Mouse (Mus musculus) kidney, embryonic 16.5 days (tissue): Measurements from ENCODE around the gene Krtcap2. TPM values are rescaled to one million over a fixed set of nuclear protein-coding genes. Genes with fewer than 3 reads are reported as not detected.

ENCODE experiments used
- ATAC-seq: fragments of 200-750 bp; cut with Nextera tagmentation; 2 replicates; pipeline ENCODE4 v1.8.0; 2017; ENCODE audit warnings: moderate TSS enrichment; ENCODE audit not compliant: low FRiP score, low TSS enrichment
- H3K27ac ChIP-seq: fragments of 300-500 bp; sonication (generic); 2 replicates; pipeline ENCODE4 v1.5.1; 2014; ENCODE audit warnings: low read length
- H3K27me3 ChIP-seq: fragments of 300-500 bp; sonication (generic); 2 replicates; pipeline ENCODE4 v1.6.1; 2014; ENCODE audit warnings: low read length, control low read depth, mixed read lengths; ENCODE audit not compliant: insufficient read depth
- H3K36me3 ChIP-seq: fragments of 300-500 bp; sonication (generic); 2 replicates; pipeline ENCODE4 v1.6.1; 2014; ENCODE audit warnings: low read length, control low read depth, mixed read lengths; ENCODE audit not compliant: insufficient read depth
- H3K4me1 ChIP-seq: fragments of 300-500 bp; sonication (generic); 2 replicates; pipeline ENCODE4 v1.6.1; 2014; ENCODE audit warnings: low read length, control low read depth, mixed read lengths; ENCODE audit not compliant: insufficient read depth
- H3K4me2 ChIP-seq: fragments of 300-500 bp; sonication (generic); replicated peaks from 2 replicates; pipeline ENCODE4 v1.6.1; 2014; ENCODE audit warnings: low read depth, low read length
- H3K4me3 ChIP-seq: fragments of 300-500 bp; sonication (generic); 2 replicates; pipeline ENCODE4 v1.5.1; 2014; ENCODE audit warnings: mild to moderate bottlenecking, low read length
- H3K9ac ChIP-seq: fragments of 300-500 bp; sonication (generic); replicated peaks from 2 replicates; pipeline ENCODE4 v1.6.1; 2014; ENCODE audit warnings: low read length
- H3K9me3 ChIP-seq: fragments of 300-500 bp; sonication (generic); 2 replicates; pipeline ENCODE4 v1.6.1; 2016; ENCODE audit warnings: low read length, control low read depth
- WGBS: fragments of 180-500 bp; shearing (Covaris S2); extraction: QIAGEN DNeasy Blood & Tissue Kit; methylation state at CpG from one replicate; pipeline ENCODE4 v1.1.7; 2014; 5-methylcytosine and 5-hydroxymethylcytosine counted together
- polyA plus RNA-seq: library from polyadenylated mRNA; unstranded; fragments of >200 nt; fragmentation: Nextera tagmentation; extraction: Ambion mirVana; gene quantifications from 2 replicates; pipeline ENCODE4 v1.2.1, GENCODE M21; 2015

Krtcap2 gene
- polyA plus RNA-seq, 1 experiment from 2014 or later: 272 TPM

DNA sequence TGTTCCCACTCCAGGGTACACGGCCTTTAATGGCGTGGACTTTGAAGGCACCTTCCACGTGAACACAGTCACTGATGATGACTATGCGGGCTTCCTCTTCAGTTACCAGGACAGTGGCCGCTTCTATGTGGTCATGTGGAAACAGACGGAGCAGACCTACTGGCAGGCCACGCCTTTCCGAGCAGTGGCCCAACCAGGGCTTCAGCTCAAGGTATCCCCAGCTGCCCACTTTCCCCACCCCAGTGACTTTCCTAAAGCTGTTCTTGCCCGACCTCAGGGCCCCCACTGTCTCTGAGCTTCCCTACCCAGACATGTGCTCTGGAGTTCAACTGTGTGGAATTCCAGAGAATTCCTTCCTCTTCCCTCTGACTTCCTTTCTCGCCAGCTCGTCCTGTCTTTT, 21.0 kb upstream of the Krtcap2 start:
- Histone ChIP-seq H3K4me2 (no peak overlapping the region), H3K9ac (no peak overlapping the region), H3K4me3 (no peak overlapping the region), H3K27ac (no peak overlapping the region), H3K27me3 (peaks cover 3% of the 10 kb centered on the region; the same call in 1 of the 2 replicates), H3K4me1 (peaks cover 35% of the 10 kb centered on the region), H3K36me3 (no peaks in the 10 kb centered on the region), H3K9me3 (no peaks in the 10 kb centered on the region)
- WGBS: 80% methylated on average over 11 of the region's 11 CpGs
- ATAC-seq: no peak

DNA sequence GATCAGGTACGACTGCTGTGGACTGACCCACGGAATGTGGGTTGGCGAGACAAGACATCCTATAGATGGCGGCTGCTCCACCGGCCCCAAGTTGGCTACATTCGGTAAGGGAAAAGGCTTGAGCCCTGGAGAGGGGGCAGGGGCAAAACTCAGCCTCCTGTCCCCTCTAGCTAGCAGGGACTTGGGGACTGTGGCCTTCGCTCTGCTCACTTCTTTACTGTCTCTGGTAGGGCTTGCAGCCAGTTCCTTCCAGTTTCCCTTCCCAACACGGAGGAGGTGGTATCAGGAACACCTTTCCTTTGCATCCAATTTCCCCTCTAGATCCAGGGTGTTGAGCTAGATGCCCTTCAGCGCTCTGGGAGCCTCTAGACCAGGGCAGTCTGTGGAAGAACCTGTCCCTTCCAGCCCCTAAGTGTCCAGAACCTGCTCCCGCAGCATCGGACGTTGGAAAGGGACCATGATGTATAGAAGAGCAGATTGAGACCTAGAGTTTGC, 20.4 kb upstream of the Krtcap2 start:
- H3K4me3 ChIP-seq: no peak overlapping the region
- peaks cover 38% of the 10 kb centered on the region for H3K4me1 ChIP-seq
- H3K9me3 ChIP-seq: no peaks in the 10 kb centered on the region
- no peak overlapping the region for H3K9ac ChIP-seq
- ATAC-seq: no peak
- H3K27ac ChIP-seq: no peak overlapping the region
- H3K36me3 ChIP-seq: no peaks in the 10 kb centered on the region
- H3K4me2 ChIP-seq: no peak overlapping the region
- 65% methylated on average over 12 of the region's 12 CpGs for WGBS
- peaks cover 3% of the 10 kb centered on the region; the same call in 1 of the 2 replicates for H3K27me3 ChIP-seq

DNA sequence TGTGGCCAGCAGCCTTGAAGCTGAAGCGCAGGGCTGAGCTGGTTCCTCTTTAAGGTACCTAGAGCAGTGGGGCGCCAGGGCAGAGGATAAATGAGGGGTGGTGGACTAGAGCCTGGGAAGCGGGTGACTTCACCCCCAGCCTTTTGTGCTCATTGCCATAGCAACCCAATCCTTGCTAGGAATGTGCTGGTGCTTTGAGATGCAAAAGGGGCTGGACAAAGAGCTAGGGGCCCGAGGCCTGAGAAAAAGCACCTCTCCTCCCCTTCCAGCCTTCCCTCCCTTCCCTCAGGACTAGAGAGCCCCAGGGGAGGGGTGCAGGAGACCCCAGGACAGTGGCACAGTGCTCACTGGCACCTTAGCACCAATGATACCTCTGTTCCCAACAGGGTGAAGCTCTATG, 19.8 kb upstream of the Krtcap2 start:
- H3K27ac ChIP-seq: no peak overlapping the region
- H3K36me3 ChIP-seq: no peaks in the 10 kb centered on the region
- no peaks in the 10 kb centered on the region for H3K9me3 ChIP-seq
- no peak overlapping the region for H3K4me3 ChIP-seq
- WGBS: 42% methylated on average over 4 of the region's 4 CpGs
- peaks cover 3% of the 10 kb centered on the region; the same call in 1 of the 2 replicates for H3K27me3 ChIP-seq
- no peak for ATAC-seq
- peak overlapping the region; percentile 11; the same call in 1 of the 2 replicates for H3K9ac ChIP-seq
- H3K4me2 ChIP-seq: peak overlapping the region; percentile 81
- H3K4me1 ChIP-seq: peaks cover 38% of the 10 kb centered on the region

DNA sequence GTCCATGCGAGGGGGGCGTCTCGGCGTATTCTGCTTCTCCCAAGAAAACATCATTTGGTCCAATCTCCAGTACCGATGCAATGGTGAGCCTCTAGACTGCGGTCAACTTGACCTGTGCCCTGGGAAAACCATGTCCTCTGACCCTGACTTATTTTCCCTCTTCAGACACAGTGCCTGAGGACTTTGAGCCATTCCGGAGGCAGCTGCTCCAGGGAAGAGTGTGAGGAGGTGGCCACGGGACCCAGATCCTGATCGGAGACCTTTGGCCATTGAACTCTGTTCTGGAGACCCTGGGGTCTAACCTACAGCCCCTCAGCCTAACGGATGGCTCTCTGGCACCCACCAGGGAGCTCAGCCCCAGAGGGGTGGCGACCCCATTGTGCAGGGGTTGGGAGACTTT, 19.4 kb upstream of the Krtcap2 start:
- WGBS: 38% methylated on average over 11 of the region's 11 CpGs
- H3K27ac ChIP-seq: no peak overlapping the region
- no peaks in the 10 kb centered on the region for H3K36me3 ChIP-seq
- H3K9me3 ChIP-seq: no peaks in the 10 kb centered on the region
- H3K9ac ChIP-seq: peak overlapping the region; percentile 66; the same call in 1 of the 2 replicates
- peak overlapping the region; percentile 53; the same call in 1 of the 2 replicates for H3K4me3 ChIP-seq
- peak overlapping the region; percentile 81 for H3K4me2 ChIP-seq
- no peak for ATAC-seq
- peaks cover 38% of the 10 kb centered on the region for H3K4me1 ChIP-seq
- peaks cover 3% of the 10 kb centered on the region; the same call in 1 of the 2 replicates for H3K27me3 ChIP-seq

DNA sequence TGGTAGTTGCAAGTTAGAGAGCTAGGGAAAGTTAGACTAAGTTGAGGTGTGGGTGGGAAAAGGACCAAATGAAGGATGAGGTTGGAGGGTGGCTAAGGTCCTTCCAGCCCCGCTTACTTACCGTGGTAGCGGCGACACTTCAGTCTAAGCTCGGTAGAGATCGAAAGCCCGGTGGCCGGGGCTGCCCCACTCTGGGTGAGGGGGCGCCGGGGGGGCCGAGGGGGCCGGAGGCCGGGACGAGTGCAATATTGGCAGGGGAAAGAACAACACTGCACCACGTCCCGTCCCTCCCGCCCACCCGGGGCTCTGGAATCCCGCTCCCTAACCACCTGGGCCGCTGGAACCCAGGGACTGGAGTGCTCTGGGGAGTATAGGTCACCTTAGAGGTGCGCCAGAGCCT, 18.9 kb upstream of the Krtcap2 start, which contains the start of gene Mtx1:
Gene Mtx1, minus strand, starts transcription at position 189 of the 400 bp plus-strand sequence.
- Histone ChIP-seq H3K4me3 (peak within 1 kb of the TSS; percentile 53), H3K4me2 (peak within 1 kb of the TSS; percentile 81), H3K27me3 (peaks cover 3% of the 10 kb centered on the region; the same call in 1 of the 2 replicates), H3K36me3 (no peaks in the 10 kb centered on the region), H3K9ac (peak within 1 kb of the TSS; percentile 66), H3K27ac (peak within 1 kb of the TSS; percentile 84), H3K9me3 (no peaks in the 10 kb centered on the region), H3K4me1 (peaks cover 43% of the 10 kb centered on the region)
- 4% methylated on average over 21 of the region's 21 CpGs for WGBS
- ATAC-seq: peak; percentile 4; the same call in 1 of the 2 replicates

DNA sequence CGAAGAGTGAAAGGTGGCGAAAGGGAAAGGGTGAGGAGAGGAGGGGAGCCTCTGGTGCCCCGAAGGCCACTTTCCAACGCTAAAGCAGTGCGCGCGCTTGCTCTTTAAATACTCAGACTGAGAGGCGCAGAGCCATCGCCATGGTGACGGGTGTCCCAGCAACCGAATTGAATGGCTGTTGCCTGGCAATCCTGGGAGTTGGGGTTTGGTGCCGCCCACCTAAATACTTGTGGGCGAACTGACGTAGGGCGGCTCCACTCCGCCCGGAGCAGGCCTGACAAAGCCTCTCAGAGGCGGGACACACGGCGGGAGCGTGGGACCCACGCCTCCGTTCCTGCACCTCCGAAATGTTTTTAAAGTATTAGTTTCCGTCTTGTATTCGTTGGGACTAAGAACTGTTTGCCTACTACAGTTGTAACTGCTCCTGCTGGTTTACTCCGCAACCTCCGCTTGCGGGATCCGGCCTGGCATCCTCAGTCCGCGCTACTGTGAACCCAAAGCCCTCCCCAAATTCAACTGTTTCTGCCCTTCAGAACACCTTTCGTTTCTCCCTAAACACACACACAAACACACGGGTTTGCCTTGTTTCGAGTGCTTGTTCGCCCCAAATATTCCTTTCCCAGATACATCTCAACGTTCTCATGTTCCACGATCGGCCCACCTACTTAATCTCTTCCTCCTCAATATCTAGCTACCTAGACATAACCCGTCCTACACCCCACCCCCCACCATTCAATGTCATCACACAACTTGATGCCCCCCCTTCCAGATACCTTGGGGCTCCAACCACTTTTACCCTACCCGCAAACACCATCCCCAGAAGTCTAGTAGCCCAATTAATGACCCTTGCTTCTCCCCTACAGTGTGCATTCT, 18.2 kb upstream of the Krtcap2 start:
- ATAC-seq: peak; percentile 82
- Histone ChIP-seq H3K36me3 (no peaks in the 10 kb centered on the region), H3K27me3 (peaks cover 3% of the 10 kb centered on the region; the same call in 1 of the 2 replicates), H3K9ac (peak overlapping the region; percentile 66), H3K9me3 (no peaks in the 10 kb centered on the region), H3K27ac (peak overlapping the region; percentile 84), H3K4me2 (peak overlapping the region; percentile 81), H3K4me3 (peak overlapping the region; percentile 53), H3K4me1 (peaks cover 44% of the 10 kb centered on the region)
- WGBS: 2% methylated on average over 41 of the region's 41 CpGs

DNA sequence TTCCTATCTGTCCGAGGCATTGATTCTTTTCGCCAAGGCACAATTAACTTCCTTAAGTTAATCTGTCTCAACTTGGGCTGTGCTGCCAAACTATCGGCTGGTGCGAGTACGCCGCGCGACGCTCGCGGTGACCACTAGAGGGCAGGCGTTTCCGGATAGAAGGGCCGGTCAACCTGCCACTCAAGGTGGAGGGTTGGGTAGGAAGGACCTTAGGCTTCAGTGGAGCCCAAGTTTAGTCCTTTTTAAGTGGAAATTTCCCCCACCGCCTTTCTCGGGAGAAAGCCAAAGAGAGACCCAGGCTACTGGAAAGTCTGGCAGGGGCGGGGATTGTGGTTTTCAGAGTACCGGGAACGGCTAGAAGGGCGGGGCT, 17.6 kb upstream of the Krtcap2 start:
- no peaks in the 10 kb centered on the region for H3K9me3 ChIP-seq
- peaks cover 3% of the 10 kb centered on the region; the same call in 1 of the 2 replicates for H3K27me3 ChIP-seq
- ATAC-seq: peak; percentile 57
- peaks cover 48% of the 10 kb centered on the region for H3K4me1 ChIP-seq
- peak overlapping the region; percentile 53 for H3K4me3 ChIP-seq
- under 1% methylated on average over 20 of the region's 20 CpGs for WGBS
- H3K36me3 ChIP-seq: no peaks in the 10 kb centered on the region
- H3K9ac ChIP-seq: peak overlapping the region; percentile 66
- peak overlapping the region; percentile 81 for H3K4me2 ChIP-seq
- peak overlapping the region; percentile 84 for H3K27ac ChIP-seq

DNA sequence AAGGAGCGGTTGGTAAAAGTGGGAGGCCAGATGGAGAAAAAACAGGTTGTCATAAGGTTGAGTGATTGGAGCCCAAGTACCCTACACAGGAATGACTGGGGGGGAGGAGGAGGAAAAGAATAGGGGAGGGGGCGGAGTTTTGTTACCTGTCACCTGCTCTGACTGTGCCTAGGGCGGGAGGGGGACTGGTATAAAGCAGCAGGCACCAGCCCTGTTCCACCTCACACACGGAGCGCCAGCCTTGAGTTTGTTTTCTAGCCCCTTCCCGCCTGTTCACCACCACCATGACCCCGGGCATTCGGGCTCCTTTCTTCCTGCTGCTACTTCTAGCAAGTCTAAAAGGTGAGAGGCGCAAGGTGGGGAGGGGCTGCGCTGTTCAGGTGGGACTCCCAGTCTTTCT, 16.9 kb upstream of the Krtcap2 start, which contains the start of gene Muc1:
Gene Muc1, plus strand, starts transcription at position 222 of the 400 bp plus-strand sequence.
- H3K36me3 ChIP-seq: no peaks in the 10 kb centered on the region
- peak within 1 kb of the TSS; percentile 81 for H3K4me2 ChIP-seq
- ATAC-seq: peak; percentile 14
- peaks cover 53% of the 10 kb centered on the region for H3K4me1 ChIP-seq
- H3K27me3 ChIP-seq: peaks cover 3% of the 10 kb centered on the region; the same call in 1 of the 2 replicates
- H3K27ac ChIP-seq: peak within 1 kb of the TSS; percentile 84
- peak within 1 kb of the TSS; percentile 53 for H3K4me3 ChIP-seq
- no peaks in the 10 kb centered on the region for H3K9me3 ChIP-seq
- WGBS: 20% methylated on average over 10 of the region's 10 CpGs
- peak within 1 kb of the TSS; percentile 66 for H3K9ac ChIP-seq

DNA sequence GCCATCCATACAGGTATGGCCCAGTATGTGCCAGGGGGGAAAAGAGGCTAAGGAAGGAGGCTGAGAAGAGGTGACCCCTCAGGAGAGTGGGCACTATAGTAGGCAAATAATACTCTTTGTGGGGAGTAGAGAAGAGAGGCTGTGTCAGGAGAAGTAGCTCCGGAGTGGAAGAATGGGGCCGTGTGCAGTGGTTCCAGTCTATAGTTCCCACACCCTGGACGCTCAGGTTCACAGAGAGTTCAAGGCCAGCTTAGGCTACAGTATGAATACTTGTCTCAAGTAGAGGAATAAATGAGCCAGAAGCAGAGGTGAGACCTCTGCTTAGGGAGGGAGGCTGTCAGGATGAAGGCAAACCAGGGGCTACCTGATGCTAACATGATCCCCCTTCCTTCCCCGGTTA, 16.5 kb upstream of the Krtcap2 start:
- Histone ChIP-seq H3K4me3 (peak overlapping the region; percentile 53), H3K36me3 (no peaks in the 10 kb centered on the region), H3K4me1 (peaks cover 54% of the 10 kb centered on the region), H3K4me2 (peak overlapping the region; percentile 81), H3K9me3 (no peaks in the 10 kb centered on the region), H3K27me3 (peaks cover 3% of the 10 kb centered on the region; the same call in 1 of the 2 replicates), H3K27ac (peak overlapping the region; percentile 84), H3K9ac (peak overlapping the region; percentile 55; the same call in 1 of the 2 replicates)
- no peak for ATAC-seq
- WGBS: 42% methylated on average over 4 of the region's 4 CpGs
